7 mouse cellular contexts compared by ENCODE assay signal in the genomic region with DNA sequence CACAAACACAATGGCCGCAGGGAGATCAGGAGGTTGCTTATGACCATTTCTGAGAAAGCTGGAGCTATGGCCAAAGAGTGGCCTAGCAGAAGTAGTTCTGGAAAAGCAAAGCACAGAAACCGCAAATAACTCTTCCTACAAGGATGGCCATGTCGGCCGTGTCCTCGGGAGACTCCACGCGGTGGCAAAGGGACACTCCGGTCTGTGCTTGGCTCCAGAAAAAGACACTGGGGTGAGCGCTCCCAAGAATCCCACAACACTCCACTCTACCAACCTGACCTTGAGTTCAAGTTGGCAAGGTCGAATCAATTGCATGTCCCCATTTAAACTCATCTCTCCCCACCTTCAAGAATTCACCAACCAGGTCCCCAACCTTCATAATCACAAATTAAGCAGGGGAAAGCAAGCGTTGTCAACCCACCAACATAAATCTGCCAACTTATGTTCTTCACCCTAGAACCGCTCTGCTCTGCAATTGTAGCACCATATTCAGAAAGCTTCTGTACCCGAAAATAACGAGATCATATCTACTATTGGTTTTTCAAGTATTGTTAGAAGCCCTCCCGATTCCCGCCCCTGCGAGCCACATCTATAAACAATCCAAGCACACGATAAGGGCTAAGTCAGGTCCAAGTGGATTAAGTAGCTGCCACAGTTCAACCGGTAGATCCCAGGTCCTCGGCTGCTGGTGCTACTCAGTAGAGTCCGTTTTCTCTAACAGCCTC. TPM values are rescaled to one million over a fixed set of nuclear protein-coding genes. Genes with fewer than 3 reads are reported as not detected.
A peak's percentile ranks its signal among the peaks of the same experiment; 100 is the strongest.
DNase-seq lines count a peak whose midpoint lies in the region; ATAC-seq lines count a peak whose summit lies in the region.

No protein-coding gene starts in this region.

- ATAC-seq in heart, embryonic 15.5 days (replicated peaks; ENCODE audit: insufficient number of reproducible peaks, insufficient read depth, low FRiP score, low read depth): no peak

- H3K4me2 ChIP-seq in heart, embryonic 15.5 days: peak overlapping the region; percentile 93

- WGBS in heart, embryonic 15.5 days: 11% methylated on average over 21 of the region's 21 CpGs

- H3K9ac ChIP-seq in heart, embryonic 15.5 days: peak overlapping the region; percentile 75

- no peaks in the 10 kb centered on the region for H3K27me3 ChIP-seq in heart, embryonic 15.5 days

- peak overlapping the region; percentile 90 for H3K27ac ChIP-seq in heart, embryonic 15.5 days

- peak overlapping the region; percentile 79 for H3K4me3 ChIP-seq in heart, embryonic 15.5 days

- H3K9me3 ChIP-seq in heart, embryonic 15.5 days (replicated peaks): no peaks in the 10 kb centered on the region

- DNase-seq in thymus, postnatal 0 days (ENCODE audit: low spot score): peak; percentile 13
- DNase-seq in thymus, postnatal 36 days: no peak
- peak; percentile 40 to 50 for DNase-seq in cerebellum, postnatal 36 days
- peak; percentile 23 for DNase-seq in liver
- peak; percentile 40 for DNase-seq in retina, postnatal 1 day
- DNase-seq in urinary bladder, postnatal 10 days (ENCODE audit: low spot score): no peak

- H3K4me1 ChIP-seq in heart, embryonic 15.5 days (replicated peaks): peaks cover 12% of the 10 kb centered on the region

- H3K36me3 ChIP-seq in heart, embryonic 15.5 days: no peaks in the 10 kb centered on the region

RNA-seq across cellular contexts. Expression of gene Frat2, which starts 1.4 kb away (rescaled TPM):
- polyA plus RNA-seq in thymus, postnatal 0 days (2015; fragmentation: Nextera tagmentation; extraction: Ambion mirVana): 12.1 and 16.0 TPM in 2 replicates
- 2.2 and 3.5 TPM in 2 replicates for polyA plus RNA-seq in heart, embryonic 15.5 days (2015; fragmentation: Nextera tagmentation; extraction: Ambion mirVana)

RNA-seq across cellular contexts. Expression of gene Frat1, which starts 16.8 kb away (rescaled TPM):
- polyA plus RNA-seq in thymus, postnatal 0 days (2015; fragmentation: Nextera tagmentation; extraction: Ambion mirVana): 18.6 and 21.3 TPM in 2 replicates
- 2.1 and 2.6 TPM in 2 replicates for polyA plus RNA-seq in heart, embryonic 15.5 days (2015; fragmentation: Nextera tagmentation; extraction: Ambion mirVana)

RNA-seq across cellular contexts. Expression of gene Arhgap19, which starts 44.7 kb away (rescaled TPM):
- 25.3 and 27.0 TPM in 2 replicates for polyA plus RNA-seq in thymus, postnatal 0 days (2015; fragmentation: Nextera tagmentation; extraction: Ambion mirVana)
- 9.3 and 12.8 TPM in 2 replicates for polyA plus RNA-seq in heart, embryonic 15.5 days (2015; fragmentation: Nextera tagmentation; extraction: Ambion mirVana)

RNA-seq across cellular contexts. Expression of gene Rrp12, which starts 49.4 kb away (rescaled TPM):
- 11.3 and 12.4 TPM in 2 replicates for polyA plus RNA-seq in thymus, postnatal 0 days (2015; fragmentation: Nextera tagmentation; extraction: Ambion mirVana)
- polyA plus RNA-seq in heart, embryonic 15.5 days (2015; fragmentation: Nextera tagmentation; extraction: Ambion mirVana): 7.4 and 10.1 TPM in 2 replicates

Comparison
In these comparisons a context has a peak if more than half of its experiments do, and no peak if none do; other contexts are left out.
1. DNase-seq: peak in thymus, postnatal 0 days (single experiment), cerebellum, postnatal 36 days (2 of 2), liver (single experiment) and retina, postnatal 1 day (single experiment); none in thymus, postnatal 36 days (0 of 2) and urinary bladder, postnatal 10 days (single experiment).